Mouse (Mus musculus): ENCODE results near the gene Mgat4e.

- TF ChIP-seq POLR2A (IDR thresholded peaks at IDR 0.05; ENCODE audit: insufficient read depth, low read length) (no peak), CTCF (IDR thresholded peaks at IDR 0.05; ENCODE audit: low read depth, low read length) (no peak)
These were observed 1.3 kb downstream of the Mgat4e start for GRCm38 (mm10) chr1:134548231-134548630.
